Mouse (Mus musculus) right cerebral cortex, postnatal 14 days (tissue): ENCODE measurements around the gene Rap1a.

ENCODE experiments used
- DNase-seq: peaks from one replicate; pipeline ENCODE4 v3.0.0; 2022

Rap1a gene

GRCm38 (mm10) chr3:105758098-105758497 is 43.0 kb downstream of the Rap1a start:
- no peak for DNase-seq

- no peak for DNase-seq
These were observed 43.6 kb downstream of the Rap1a start for GRCm38 (mm10) chr3:105757323-105758083.

GRCm38 (mm10) chr3:105756505-105756904 is 44.6 kb downstream of the Rap1a start:
- no peak for DNase-seq

- DNase-seq, result no peak
These were observed 46.0 kb downstream of the Rap1a start for GRCm38 (mm10) chr3:105755123-105755522.

GRCm38 (mm10) chr3:105754184-105754583 is 47.0 kb downstream of the Rap1a start:
- DNase-seq, result no peak

GRCm38 (mm10) chr3:105750810-105751209 is 50.3 kb downstream of the Rap1a start:
- DNase-seq, result no peak

- DNase-seq, result no peak
These were observed 54.6 kb downstream of the Rap1a start for GRCm38 (mm10) chr3:105746542-105746941.

- no peak for DNase-seq
These were observed 63.5 kb downstream of the Rap1a start for GRCm38 (mm10) chr3:105737666-105738065.

- DNase-seq, result no peak
These were observed 64.1 kb downstream of the Rap1a start for GRCm38 (mm10) chr3:105737070-105737469.

GRCm38 (mm10) chr3:105736148-105736547 is 65.0 kb downstream of the Rap1a start:
- no peak for DNase-seq

GRCm38 (mm10) chr3:105735285-105735684 is 65.9 kb downstream of the Rap1a start:
- DNase-seq, result no peak

GRCm38 (mm10) chr3:105733538-105733937 is 67.6 kb downstream of the Rap1a start:
- no peak for DNase-seq

GRCm38 (mm10) chr3:105732360-105732759 is 68.8 kb downstream of the Rap1a start:
- DNase-seq, result no peak

GRCm38 (mm10) chr3:105726037-105726436 is 75.1 kb downstream of the Rap1a start:
- peak; percentile 70 for DNase-seq

GRCm38 (mm10) chr3:105722510-105722909 is 78.6 kb downstream of the Rap1a start:
- no peak for DNase-seq

GRCm38 (mm10) chr3:105721681-105722201 is 79.4 kb downstream of the Rap1a start:
- DNase-seq, result no peak

GRCm38 (mm10) chr3:105720514-105720913 is 80.6 kb downstream of the Rap1a start:
- DNase-seq, result no peak

GRCm38 (mm10) chr3:105719979-105720378 is 81.2 kb downstream of the Rap1a start:
- no peak for DNase-seq

GRCm38 (mm10) chr3:105718746-105719145 is 82.4 kb downstream of the Rap1a start:
- no peak for DNase-seq

- no peak for DNase-seq
These were observed 83.1 kb downstream of the Rap1a start for GRCm38 (mm10) chr3:105717856-105718555.

- no peak for DNase-seq
These were observed 84.7 kb downstream of the Rap1a start for GRCm38 (mm10) chr3:105716353-105717000.

GRCm38 (mm10) chr3:105714820-105715167 is 86.3 kb downstream of the Rap1a start:
- no peak for DNase-seq

- no peak for DNase-seq
These were observed 86.9 kb downstream of the Rap1a start for GRCm38 (mm10) chr3:105714091-105714819.
